Mouse (Mus musculus) erythroblast, embryonic 14.5 days (primary cell): ENCODE measurements at regions not wholly inside any gene's neighbourhood (a gene's known extent, or its start where the extent isn't known, plus 50 kb on each side); places are given as distances from the start of the nearest gene placed in this dataset.

Source experiments
- GATA1 ChIP-seq: IDR thresholded peaks from 2 replicates; pipeline ENCODE4 v1.6.1; 2012; ENCODE audit warnings: low read length, inconsistent platforms, mixed read lengths
- TAL1 ChIP-seq: IDR thresholded peaks from 3 replicates; pipeline ENCODE4 v1.6.1; 2012; ENCODE audit warnings: low read length, inconsistent platforms, mixed read lengths

- TF ChIP-seq GATA1 (no peak), TAL1 (no peak)
These were observed 302.9 kb upstream of the Tusc1 start for GRCm38 (mm10) chr4:93638207-93638606.
